Mouse (Mus musculus): ENCODE measurements around the gene Stard10.

- no peak for TF ChIP-seq CTCF (IDR thresholded peaks at IDR 0.05; ENCODE audit: low read depth)
- TF ChIP-seq EP300 (IDR thresholded peaks at IDR 0.05; ENCODE audit: low read depth): no peak
Measured at GRCm38 (mm10) chr7:101295438-101295837, 21.4 kb upstream of the Stard10 start.

Data from liver, postnatal 0 days (tissue).